Mouse (Mus musculus) cerebellum, adult 2 months (tissue): Measurements from ENCODE around the gene Nsd1.

Experiments
- CTCF ChIP-seq: fragments of 200-500 bp; IDR thresholded peaks from 2 replicates; pipeline ENCODE4 v1.5.1; 2011; ENCODE audit warnings: low read depth, mild to moderate bottlenecking, control low read depth, low read length, moderate library complexity, borderline replicate concordance; ENCODE audit not compliant: insufficient read depth
- POLR2A ChIP-seq: fragments of 200-500 bp; IDR thresholded peaks from 2 replicates; pipeline ENCODE4 v1.6.1; 2011; ENCODE audit warnings: low read length, control low read depth, borderline replicate concordance; ENCODE audit not compliant: insufficient read depth

DNA sequence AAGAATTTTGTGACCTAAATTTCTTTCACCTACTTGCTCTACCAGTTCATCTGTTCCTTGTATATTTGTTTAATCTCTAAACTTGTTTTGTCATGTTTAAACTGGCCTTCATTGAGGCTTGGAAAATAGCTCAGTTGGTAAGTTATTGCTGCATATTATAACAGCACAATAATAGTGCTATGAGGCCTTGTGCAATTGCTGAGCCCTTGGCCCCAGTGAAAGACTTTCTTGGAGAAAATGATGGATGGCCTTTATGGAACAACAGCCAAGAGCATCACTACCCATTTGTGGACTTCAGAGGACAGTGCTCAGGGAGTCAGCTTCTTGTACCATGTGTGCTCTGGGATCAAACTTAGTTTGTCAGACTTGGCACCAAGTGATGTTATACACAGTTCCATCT lies 52.5 kb downstream of the Nsd1 start:
- TF ChIP-seq POLR2A: no peak
- TF ChIP-seq CTCF: no peak
